Mouse (Mus musculus): Measurements from ENCODE around the gene Mapk8ip3. TPM values are rescaled to one million over a fixed set of nuclear protein-coding genes. Genes with fewer than 3 reads are reported as not detected.

Mapk8ip3 gene
- total RNA-seq, 2 experiments from 2014 or later = 65.1 to 70.2 TPM

DNA sequence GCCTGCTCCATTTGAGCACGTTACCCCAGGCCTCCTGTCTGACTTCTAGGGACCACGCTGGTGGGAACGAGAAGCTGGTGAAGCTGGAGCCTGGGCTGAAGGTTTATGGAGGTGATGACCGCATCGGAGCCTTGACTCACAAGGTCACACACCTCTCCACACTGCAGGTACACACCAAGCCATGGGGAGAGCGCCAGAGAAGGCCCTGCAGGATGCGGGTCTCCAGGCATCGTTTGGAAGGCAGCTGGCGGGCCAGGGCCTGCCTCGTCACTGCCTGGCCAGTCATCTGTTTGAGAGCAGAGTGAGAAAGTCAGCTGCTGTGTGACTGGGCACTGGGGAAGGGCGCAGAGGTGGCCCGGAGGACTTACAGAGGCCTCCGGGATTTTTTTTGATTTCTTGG is 80.2 kb downstream of the Mapk8ip3 start:
- no peak for DNase-seq (ENCODE audit: low spot score)
- intact Hi-C loops (cut with DNase I) = no loop called here

DNA sequence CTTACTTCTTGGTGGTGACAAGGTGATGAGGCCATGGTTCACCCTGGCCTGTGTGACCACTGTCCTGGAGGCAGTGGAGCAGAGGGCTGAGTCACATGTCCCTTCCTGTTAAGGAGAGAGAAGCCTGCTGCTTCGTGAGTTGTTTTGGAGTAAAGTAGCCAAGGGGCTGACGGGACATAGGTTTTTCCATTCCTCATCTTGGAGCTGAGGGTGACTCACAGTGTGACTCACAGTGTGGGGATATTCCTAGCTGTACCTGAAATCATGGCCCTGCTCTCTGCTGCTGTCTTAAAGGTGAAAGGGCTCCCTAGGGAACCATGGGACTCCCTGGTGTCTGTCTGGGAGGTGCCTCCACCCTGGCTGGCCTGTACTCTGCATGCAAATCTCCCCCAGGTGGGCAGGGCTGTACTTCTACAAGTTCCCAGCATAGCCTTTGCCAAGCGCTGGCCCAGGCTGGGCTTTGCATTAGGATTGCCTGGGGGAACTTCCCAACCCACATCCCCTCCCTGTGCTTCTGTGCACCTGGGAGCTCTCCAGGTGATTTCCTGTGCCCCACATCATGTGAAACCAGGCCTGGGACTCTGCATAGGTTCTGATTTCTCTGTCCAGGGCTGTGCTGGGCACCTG is 80.8 kb downstream of the Mapk8ip3 start:
- intact Hi-C loops (cut with DNase I) = no loop called here
- DNase-seq (ENCODE audit: low spot score) = no peak

DNA sequence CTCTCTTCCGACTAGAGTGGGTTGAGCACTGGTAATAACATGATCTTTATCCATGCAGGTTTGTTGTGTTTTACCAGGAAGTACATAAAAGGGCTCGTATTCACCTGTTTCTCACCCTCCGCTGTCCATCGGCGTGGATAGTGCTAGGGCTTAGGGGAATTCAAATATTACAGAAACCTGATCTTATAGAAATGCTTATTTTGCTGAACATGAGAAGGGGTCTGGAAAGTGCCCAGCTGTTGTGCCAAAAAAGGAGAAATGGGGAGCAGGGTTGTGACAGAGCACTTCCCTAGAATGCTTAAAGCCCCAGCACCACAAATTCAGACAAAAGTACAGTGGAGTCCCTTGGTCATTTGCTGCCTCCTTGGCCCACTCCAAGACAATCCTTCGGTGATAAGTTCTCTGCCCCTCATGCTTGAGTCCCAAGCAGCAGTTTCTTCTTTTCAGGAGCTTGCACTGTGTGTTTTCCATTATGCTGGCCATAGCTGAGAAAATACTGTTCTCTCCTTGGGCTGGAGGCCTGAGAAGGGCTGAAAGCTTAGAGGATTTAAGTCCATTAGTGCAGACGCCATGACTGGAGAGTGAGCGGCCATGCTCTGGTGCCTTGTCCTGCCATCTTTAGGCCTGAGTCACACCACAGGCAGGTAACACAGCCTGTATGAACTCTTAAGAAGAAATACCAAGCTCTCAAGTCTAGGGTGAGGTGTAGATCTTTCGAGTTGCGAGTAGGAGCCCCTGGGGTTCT is 85.2 kb downstream of the Mapk8ip3 start:
- intact Hi-C loops (cut with DNase I) = no loop called here
- DNase-seq (ENCODE audit: low spot score) = no peak

DNA sequence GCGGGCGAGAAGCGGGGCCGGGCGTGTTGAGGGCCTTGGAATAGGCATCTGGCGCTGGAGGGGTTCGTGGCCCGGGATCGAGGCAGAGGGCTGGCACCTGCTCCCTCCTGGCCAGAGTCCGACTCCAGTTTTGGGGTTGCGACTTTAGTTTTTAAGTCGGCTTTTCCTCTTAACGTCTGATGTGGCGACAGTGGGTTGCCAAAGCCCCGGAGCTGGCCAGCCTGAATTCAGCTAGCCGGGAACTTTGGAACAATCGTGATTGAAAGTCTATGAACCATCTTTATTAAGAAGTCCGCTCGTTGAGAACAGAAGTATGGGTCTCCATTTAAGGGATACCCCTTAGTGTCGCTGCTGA is 86.0 kb downstream of the Mapk8ip3 start:
- intact Hi-C loops (cut with DNase I) = no loop called here

DNA sequence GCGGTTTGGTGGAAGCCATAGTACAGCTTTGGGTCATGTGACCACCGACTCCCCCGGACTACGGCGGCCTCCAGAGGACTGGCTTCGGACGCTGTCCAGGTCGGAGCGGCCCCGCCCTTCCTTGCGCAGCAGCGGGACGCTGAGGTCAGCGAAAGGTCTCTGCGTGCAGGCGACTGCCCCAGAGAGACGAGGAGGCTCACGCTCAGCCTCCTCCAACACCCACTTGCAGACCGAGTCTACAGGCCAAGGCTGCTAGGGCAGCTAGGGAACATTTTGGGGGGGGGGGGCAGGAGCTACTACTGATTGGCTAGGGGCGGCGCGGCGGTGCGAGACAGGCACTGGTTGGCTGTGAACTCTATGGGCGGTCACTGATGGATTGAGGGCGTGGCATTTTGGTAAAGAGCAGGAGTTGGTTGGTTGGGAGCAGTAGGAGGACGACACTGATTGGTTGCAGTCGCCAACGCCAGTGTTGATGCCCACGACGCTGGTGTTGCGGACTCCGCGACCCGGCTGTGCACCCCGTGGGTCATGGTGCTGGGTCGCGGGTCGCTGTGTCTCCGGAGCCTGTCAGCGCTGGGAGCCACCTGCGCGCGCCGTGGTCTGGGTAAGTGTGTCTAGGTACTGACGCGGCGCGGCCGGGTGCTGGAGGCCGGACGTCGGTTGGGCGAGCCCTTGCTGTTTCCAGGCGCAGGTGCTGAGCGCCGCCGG is 86.6 kb downstream of the Mapk8ip3 start, which contains the start of gene Fahd1:
Gene Fahd1, minus strand, starts transcription at position 300 of the 708 bp plus-strand sequence.
- DNase-seq (ENCODE audit: low spot score) = peak; percentile 95
- intact Hi-C loops (cut with DNase I) = no loop called here

More for the DNA sequence above, 86.0 kb downstream of the Mapk8ip3 start:
- no peak for DNase-seq (ENCODE audit: low spot score)

DNA sequence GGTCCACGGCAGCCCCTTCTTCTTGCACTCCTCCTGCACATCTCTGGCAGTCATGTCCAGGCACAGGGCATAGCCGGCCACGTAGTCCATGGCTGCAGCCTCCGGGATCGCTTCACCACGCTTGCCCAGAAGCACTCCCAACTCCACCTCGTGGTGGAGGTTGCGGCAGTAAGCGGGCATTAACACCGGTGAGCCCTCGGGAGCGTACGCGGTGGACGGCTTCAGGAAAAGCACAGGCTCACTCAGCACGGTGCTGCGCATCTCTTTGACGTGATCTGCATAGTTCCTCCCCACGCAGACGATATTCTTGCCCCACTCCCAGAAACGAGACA is 87.1 kb downstream of the Mapk8ip3 start:
- DNase-seq (ENCODE audit: low spot score) = no peak
- intact Hi-C loops (cut with DNase I) = loop anchor here (2.0 kb wide), 1 partner anchor 37 kb away; the partner anchor contains the start of genes Nubp2 and Spsb3

DNA sequence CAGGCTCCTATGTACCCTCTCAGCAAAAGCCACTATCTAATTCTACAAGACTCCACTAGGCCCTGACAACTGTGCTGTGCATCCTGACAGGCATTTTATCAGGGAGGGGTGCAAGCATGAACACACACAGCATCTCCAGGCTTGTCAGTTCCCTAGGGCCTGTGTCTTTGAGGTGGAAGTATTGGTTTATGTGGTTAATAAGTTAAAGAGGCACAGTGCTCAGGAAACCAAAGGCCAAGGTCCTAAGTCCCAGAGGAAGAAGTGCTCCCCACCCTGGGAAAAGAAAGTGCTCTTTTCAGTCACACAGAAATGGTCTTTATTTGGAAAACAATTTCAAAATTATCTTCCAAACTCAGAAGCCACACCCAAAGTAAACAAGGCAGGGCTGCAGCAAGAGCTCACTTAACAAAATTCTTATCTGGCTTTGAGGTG is 88.2 kb downstream of the Mapk8ip3 start:
- intact Hi-C loops (cut with DNase I) = loop anchor here (2.0 kb wide), 1 partner anchor 38 kb away; the partner anchor contains the start of genes Nubp2 and Spsb3

DNA sequence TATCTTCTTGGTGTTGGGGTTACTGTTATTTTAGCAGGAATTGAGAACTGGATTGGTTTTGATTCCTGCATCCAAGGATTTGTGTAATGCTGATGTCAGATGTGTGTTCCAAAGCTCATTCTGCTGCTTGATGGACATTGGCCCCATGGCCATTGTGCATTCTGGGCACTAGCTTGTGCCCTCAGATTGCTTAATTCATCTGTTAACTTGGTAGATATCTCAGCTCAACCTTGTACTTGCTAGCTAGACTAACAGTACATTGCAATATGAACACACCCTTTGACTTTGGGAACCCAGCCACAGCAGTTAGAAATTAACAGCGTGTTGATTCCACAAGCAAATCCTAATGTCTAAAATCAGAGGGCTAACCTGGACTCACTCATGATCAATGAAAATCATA is 89.4 kb downstream of the Mapk8ip3 start:
- intact Hi-C loops (cut with DNase I) = no loop called here
- no peak for DNase-seq (ENCODE audit: low spot score)

More for the DNA sequence above, 88.2 kb downstream of the Mapk8ip3 start:
- no peak for DNase-seq (ENCODE audit: low spot score)

DNA sequence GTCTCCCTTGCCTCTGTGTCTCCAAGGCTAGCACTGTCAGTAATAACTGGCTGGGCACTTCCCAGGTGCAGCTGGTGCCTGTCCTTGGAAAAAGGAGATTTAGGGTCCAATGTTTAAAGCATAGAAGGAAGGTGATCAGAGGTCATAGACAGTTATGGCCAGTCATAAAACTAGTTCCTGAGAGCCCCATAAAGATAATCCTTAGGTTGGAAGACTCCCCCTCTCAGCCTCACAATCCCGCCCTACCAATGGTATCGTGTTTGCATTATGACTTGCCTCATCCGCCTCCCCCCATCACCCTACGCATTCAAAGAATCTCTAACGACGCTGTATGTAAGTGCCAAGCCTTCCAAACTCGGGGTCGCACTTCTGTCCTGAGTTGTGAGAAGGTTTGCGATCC is 92.3 kb downstream of the Mapk8ip3 start:
- intact Hi-C loops (cut with DNase I) = no loop called here
- no peak for DNase-seq (ENCODE audit: low spot score)

DNA sequence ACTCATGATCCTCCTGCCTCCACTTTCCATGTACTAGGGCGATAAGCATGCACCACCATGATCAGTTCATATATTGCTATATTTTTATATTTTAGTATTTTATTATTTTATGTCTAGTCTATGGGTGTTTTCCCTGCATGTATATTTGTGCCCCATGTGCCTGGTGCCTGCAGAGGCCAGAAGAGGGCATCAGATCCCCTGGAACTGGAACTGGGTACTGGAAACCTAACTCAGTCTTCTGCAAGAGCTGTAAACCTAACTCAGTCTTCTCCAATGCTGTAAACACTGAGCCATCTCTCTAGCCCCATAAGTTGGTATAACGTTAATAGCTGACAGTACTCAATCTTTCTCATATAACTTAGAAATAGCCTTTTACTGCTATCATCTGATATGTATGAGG is 94.1 kb downstream of the Mapk8ip3 start:
- intact Hi-C loops (cut with DNase I) = no loop called here
- DNase-seq (ENCODE audit: low spot score) = no peak

Other genes with a start within 250 kb of the Mapk8ip3 start
- gene Syngr3, start 247.0 kb downstream of the Mapk8ip3 start, total RNA-seq (2021) = not detected
- 10 to 100 TPM; 21.9 to 22.1 TPM for gene Gfer, start 240.8 kb downstream of the Mapk8ip3 start, total RNA-seq (2021)
- under 1 TPM; 0.50 to 0.55 TPM for gene Noxo1, start 240.7 kb downstream of the Mapk8ip3 start, total RNA-seq (2021)
- gene Tbl3, start 229.3 kb downstream of the Mapk8ip3 start, total RNA-seq (2021) = 10 to 100 TPM; 16.0 to 16.9 TPM
- gene Rnf151, start 218.9 kb downstream of the Mapk8ip3 start, total RNA-seq (2021) = not detected
- 100 to 1,000 TPM; 745 to 758 TPM for gene Rps2, start 218.9 kb downstream of the Mapk8ip3 start, total RNA-seq (2021)
- gene Ndufb10, start 212.5 kb downstream of the Mapk8ip3 start, total RNA-seq (2021) = 1,000 to 10,000 TPM; 1,080 to 1,118 TPM
- gene Rpl3l, start 209.2 kb downstream of the Mapk8ip3 start, total RNA-seq (2021) = 100 to 1,000 TPM; 375 to 390 TPM
- 100 to 1,000 TPM; 191 to 194 TPM for gene Msrb1, start 200.3 kb downstream of the Mapk8ip3 start, total RNA-seq (2021)
- not detected for gene Hs3st6, start 184.0 kb downstream of the Mapk8ip3 start, total RNA-seq (2021)
- not detected for gene Meiob, start 132.7 kb downstream of the Mapk8ip3 start, total RNA-seq (2021)
- gene Hagh, start 96.8 kb downstream of the Mapk8ip3 start, total RNA-seq (2021) = 100 to 1,000 TPM in 1 of 2 experiments, 10 to 100 TPM in 1; 97.1 to 108 TPM
- 10 to 100 TPM; 88.1 to 88.6 TPM for gene Fahd1, start 86.6 kb downstream of the Mapk8ip3 start, total RNA-seq (2021)
- 1 to 10 TPM; 6.9 TPM for gene Igfals, start 71.0 kb downstream of the Mapk8ip3 start, total RNA-seq (2021)
- gene Nubp2, start 50.6 kb downstream of the Mapk8ip3 start, total RNA-seq (2021) = 10 to 100 TPM; 18.2 to 19.4 TPM
- gene Spsb3, start 50.3 kb downstream of the Mapk8ip3 start, total RNA-seq (2021) = 10 to 100 TPM; 33.4 to 36.3 TPM
- gene Eme2, start 41.9 kb downstream of the Mapk8ip3 start, total RNA-seq (2021) = 10 to 100 TPM; 17.8 to 19.9 TPM
- gene Mrps34, start 41.9 kb downstream of the Mapk8ip3 start, total RNA-seq (2021) = 100 to 1,000 TPM; 110 to 111 TPM
- gene Nme3, start 40.5 kb downstream of the Mapk8ip3 start, total RNA-seq (2021) = 10 to 100 TPM; 33.9 to 35.6 TPM
- 1 to 10 TPM; 8.4 to 8.6 TPM for gene Jpt2, start 23.7 kb upstream of the Mapk8ip3 start, total RNA-seq (2021)
- gene Cramp1l, start 78.8 kb upstream of the Mapk8ip3 start, total RNA-seq (2021) = 10 to 100 TPM; 10.8 to 13.3 TPM
- 1 to 10 TPM; 4.9 to 6.6 TPM for gene Ift140, start 79.1 kb upstream of the Mapk8ip3 start, total RNA-seq (2021)
- 10 to 100 TPM; 34.5 to 41.7 TPM for gene Tmem204, start 146.6 kb upstream of the Mapk8ip3 start, total RNA-seq (2021)
- 10 to 100 TPM; 10.8 to 12.2 TPM for gene Telo2, start 179.0 kb upstream of the Mapk8ip3 start, total RNA-seq (2021)
- 1 to 10 TPM; 3.7 to 6.7 TPM for gene Ptx4, start 183.8 kb upstream of the Mapk8ip3 start, total RNA-seq (2021)
- gene Clcn7, start 196.4 kb upstream of the Mapk8ip3 start, total RNA-seq (2021) = 10 to 100 TPM; 25.5 to 27.5 TPM
- gene Ccdc154, start 225.5 kb upstream of the Mapk8ip3 start, total RNA-seq (2021) = not detected
- not detected for gene Gm38655, start 238.5 kb upstream of the Mapk8ip3 start, total RNA-seq (2021)
- 10 to 100 TPM; 22.1 to 23.2 TPM for gene BC003965, start 247.6 kb upstream of the Mapk8ip3 start, total RNA-seq (2021)

Measured in heart, postnatal 25 days (tissue).